Mouse (Mus musculus) kidney, adult 2 months (tissue): ENCODE data around the gene Mindy4. TPM values are rescaled to one million over a fixed set of nuclear protein-coding genes. Genes with fewer than 3 reads are reported as not detected.

Source experiments
- DNase-seq: peaks from one replicate; pipeline ENCODE4 v3.0.0; 2021
- H3K27ac ChIP-seq: fragments of 200-500 bp; 2 replicates; pipeline ENCODE4 v1.5.1; 2012; ENCODE audit warnings: low read depth, low read length, control low read depth, inconsistent platforms; ENCODE audit not compliant: insufficient read depth
- H3K27me3 ChIP-seq: fragments of 200-500 bp; replicated peaks from 2 replicates; pipeline ENCODE4 v1.6.1; 2012; ENCODE audit warnings: mild to moderate bottlenecking, moderate library complexity, low read length, inconsistent platforms; ENCODE audit not compliant: control insufficient read depth, insufficient read depth
- H3K36me3 ChIP-seq: fragments of 200-500 bp; 2 replicates; pipeline ENCODE4 v1.6.1; 2012; ENCODE audit warnings: mild to moderate bottlenecking, moderate library complexity, low read length, inconsistent platforms; ENCODE audit not compliant: control insufficient read depth, insufficient read depth
- H3K4me1 ChIP-seq: fragments of 200-500 bp; 2 replicates; pipeline ENCODE4 v1.6.1; 2011; ENCODE audit warnings: low read length; ENCODE audit not compliant: control insufficient read depth, insufficient read depth
- H3K4me3 ChIP-seq: fragments of 200-500 bp; 2 replicates; pipeline ENCODE4 v1.5.1; 2011; ENCODE audit warnings: mild to moderate bottlenecking, low read depth, low read length, control low read depth; ENCODE audit not compliant: insufficient read depth
- CTCF ChIP-seq: fragments of 200-500 bp; conservative IDR thresholded peaks from 2 replicates; pipeline ENCODE4 v1.5.1; 2011; ENCODE audit warnings: low read depth, mild to moderate bottlenecking, control low read depth, low read length, moderate library complexity, mixed read lengths; ENCODE audit not compliant: insufficient read depth, insufficient read length
- POLR2A ChIP-seq: fragments of 200-500 bp; IDR thresholded peaks from one replicate; pipeline ENCODE4 v1.6.1; 2011; ENCODE audit warnings: low read depth, low read length, control low read depth
- polyA plus RNA-seq: library from polyadenylated mRNA; depleted of rRNA; stranded (reverse); fragments of >200 nt; gene quantifications from 2 replicates; pipeline ENCODE4 v1.2.3, GENCODE M21; 2012; rRNA removed

Mindy4 gene
- polyA plus RNA-seq, 1 experiment: 14.6 TPM

GRCm38 (mm10) chr6:55367126-55367525, 163.9 kb downstream of the Mindy4 start:
- TF ChIP-seq POLR2A (no peak), CTCF (no peak)
- no peaks in the 10 kb centered on the region for H3K4me1 ChIP-seq
- H3K4me3 ChIP-seq: no peak overlapping the region
- DNase-seq: no peak
- no peaks in the 10 kb centered on the region for H3K36me3 ChIP-seq
- H3K27ac ChIP-seq: no peak overlapping the region
- H3K27me3 ChIP-seq: no peaks in the 10 kb centered on the region

Other genes with a start within 250 kb of the Mindy4 start
- 14.0 and 18.7 TPM in 2 replicates for gene Nod1, start 230.8 kb upstream of the Mindy4 start, polyA plus RNA-seq
- gene Ggct, start 210.4 kb upstream of the Mindy4 start, polyA plus RNA-seq: 13.5 and 15.9 TPM in 2 replicates
- 31.4 and 35.9 TPM in 2 replicates for gene Gars, start 165.4 kb upstream of the Mindy4 start, polyA plus RNA-seq
- 0.98 and 1.5 TPM in 2 replicates for gene Crhr2, start 70.4 kb upstream of the Mindy4 start, polyA plus RNA-seq
- 27.0 and 30.3 TPM in 2 replicates for gene Inmt, start 28.3 kb upstream of the Mindy4 start, polyA plus RNA-seq
- gene Aqp1, start 133.0 kb downstream of the Mindy4 start, polyA plus RNA-seq: 1,148 and 1,467 TPM in 2 replicates
- 0.36 and 0.61 TPM in 2 replicates for gene Ghrhr, start 172.9 kb downstream of the Mindy4 start, polyA plus RNA-seq
- gene Adcyap1r1, start 248.6 kb downstream of the Mindy4 start, polyA plus RNA-seq: 1.8 and 2.2 TPM in 2 replicates